27 mouse cellular contexts compared by ENCODE assay signal in genomic region chr4:62856406-62856805, GRCm38 (mm10).
A peak's percentile ranks its signal among the peaks of the same experiment; 100 is the strongest.
DNase-seq lines count a peak whose midpoint lies in the region; ATAC-seq lines count a peak whose summit lies in the region.
"Had no signal": no experiment of that assay in that cellular context is flagged by ENCODE, and none has a peak within 500 bp of the region (broad histone marks: within the 10 kb centered on the region; RNA-seq: fewer than 3 reads in every experiment).

No protein-coding gene starts in this region.

- peak; percentile 31 for DNase-seq in heart, embryonic 10.5 days (ENCODE audit: low spot score)
- no peak for DNase-seq in heart, adult 8-10 months (ENCODE audit: low spot score)
- peak; percentile 21 for DNase-seq in embryo, embryonic 10.5 days (ENCODE audit: low spot score)
- DNase-seq in embryonic facial prominence, embryonic 11.5 days (ENCODE audit: low spot score): peak; percentile 59
- DNase-seq: adrenal gland, postnatal 10 days; adrenal gland, postnatal 36 days; B cell, adult 2 months; cerebellum, adult 11 months; cerebellum, adult 9-11 months; gastrocnemius, postnatal 10 days; gastrocnemius, postnatal 36 days; heart, adult 2 months; heart, postnatal 10 days; heart, postnatal 36 days; kidney, adult 2 months had no signal

- no peaks in the 10 kb centered on the region for H3K9me3 ChIP-seq in heart, embryonic 10.5 days
- H3K9me3 ChIP-seq in embryonic facial prominence, embryonic 11.5 days (replicated peaks; ENCODE audit: control insufficient read depth, low read length): no peaks in the 10 kb centered on the region
- H3K9me3 ChIP-seq in kidney, embryonic 14.5 days (ENCODE audit: control insufficient read depth, low read length): no peaks in the 10 kb centered on the region
- no peaks in the 10 kb centered on the region for H3K9me3 ChIP-seq in midbrain, embryonic 16.5 days (replicated peaks; ENCODE audit: control insufficient read depth, low read length, poor library complexity, severe bottlenecking)
- H3K9me3 ChIP-seq: embryonic facial prominence, embryonic 13.5 days; forebrain, embryonic 12.5 days; forebrain, embryonic 15.5 days; heart, embryonic 12.5 days; heart, embryonic 15.5 days; hindbrain, embryonic 15.5 days had no signal

- H3K4me3 ChIP-seq in heart, embryonic 10.5 days: no peak overlapping the region
- H3K4me3 ChIP-seq in embryonic facial prominence, embryonic 11.5 days (ENCODE audit: low read depth, low read length): no peak overlapping the region
- H3K4me3 ChIP-seq in kidney, embryonic 14.5 days (ENCODE audit: low read length): no peak overlapping the region
- H3K4me3 ChIP-seq in midbrain, embryonic 16.5 days (ENCODE audit: low read depth, low read length): no peak overlapping the region
- H3K4me3 ChIP-seq: embryonic facial prominence, embryonic 13.5 days; erythroblast, embryonic 14.5 days; forebrain, embryonic 12.5 days; forebrain, embryonic 15.5 days; heart, adult 2 months; heart, embryonic 12.5 days; heart, embryonic 15.5 days; hindbrain, embryonic 15.5 days had no signal

- H3K9ac ChIP-seq in embryonic facial prominence, embryonic 11.5 days (replicated peaks; ENCODE audit: low read length): no peak overlapping the region
- H3K9ac ChIP-seq in kidney, embryonic 14.5 days (ENCODE audit: low read depth, low read length): no peak overlapping the region
- H3K9ac ChIP-seq in midbrain, embryonic 16.5 days (ENCODE audit: low read depth, low read length): no peak overlapping the region
- H3K9ac ChIP-seq: embryonic facial prominence, embryonic 13.5 days; forebrain, embryonic 12.5 days; forebrain, embryonic 15.5 days; heart, embryonic 12.5 days; heart, embryonic 15.5 days; hindbrain, embryonic 15.5 days had no signal

- H3K4me1 ChIP-seq in heart, embryonic 10.5 days: peaks cover 9% of the 10 kb centered on the region; the same call in 1 of the 2 replicates
- H3K4me1 ChIP-seq in embryonic facial prominence, embryonic 11.5 days (ENCODE audit: control insufficient read depth, insufficient read depth, low read length): no peaks in the 10 kb centered on the region
- H3K4me1 ChIP-seq in kidney, embryonic 14.5 days (ENCODE audit: control insufficient read depth, insufficient read depth, low read length): no peaks in the 10 kb centered on the region
- H3K4me1 ChIP-seq in midbrain, embryonic 16.5 days (ENCODE audit: control insufficient read depth, insufficient read depth, low read length): no peaks in the 10 kb centered on the region
- H3K4me1 ChIP-seq: forebrain, embryonic 12.5 days; forebrain, embryonic 15.5 days; hindbrain, embryonic 15.5 days had no signal

- H3K4me2 ChIP-seq in embryonic facial prominence, embryonic 11.5 days (ENCODE audit: low read depth, low read length): no peak overlapping the region
- no peak overlapping the region for H3K4me2 ChIP-seq in kidney, embryonic 14.5 days (replicated peaks; ENCODE audit: low read depth, low read length)
- H3K4me2 ChIP-seq in midbrain, embryonic 16.5 days (ENCODE audit: low read length): no peak overlapping the region
- H3K4me2 ChIP-seq: embryonic facial prominence, embryonic 13.5 days; forebrain, embryonic 12.5 days; forebrain, embryonic 15.5 days; heart, embryonic 12.5 days; heart, embryonic 15.5 days; hindbrain, embryonic 15.5 days had no signal

- peak; percentile 70; the same call in 1 of the 2 replicates for ATAC-seq in embryonic facial prominence, embryonic 11.5 days (replicated peaks; ENCODE audit: insufficient number of reproducible peaks, low FRiP score, low TSS enrichment, low read depth)
- no peak for ATAC-seq in kidney, embryonic 14.5 days (ENCODE audit: low FRiP score, low TSS enrichment)
- ATAC-seq in midbrain, embryonic 16.5 days: no peak
- ATAC-seq: forebrain, embryonic 15.5 days; intestine, postnatal 0 days; Patski had no signal

- no peaks in the 10 kb centered on the region for H3K27me3 ChIP-seq in heart, embryonic 10.5 days (ENCODE audit: insufficient read depth, poor library complexity, severe bottlenecking)
- no peaks in the 10 kb centered on the region for H3K27me3 ChIP-seq in embryonic facial prominence, embryonic 11.5 days (ENCODE audit: control insufficient read depth, insufficient read depth, low read length)
- H3K27me3 ChIP-seq in kidney, embryonic 14.5 days (ENCODE audit: control insufficient read depth, insufficient read depth, low read length): no peaks in the 10 kb centered on the region
- H3K27me3 ChIP-seq in midbrain, embryonic 16.5 days (ENCODE audit: control insufficient read depth, insufficient read depth, low read depth, low read length): no peaks in the 10 kb centered on the region
- H3K27me3 ChIP-seq: forebrain, embryonic 12.5 days; forebrain, embryonic 15.5 days; heart, embryonic 12.5 days; heart, embryonic 15.5 days; hindbrain, embryonic 15.5 days; Patski had no signal

- H3K36me3 ChIP-seq in heart, embryonic 10.5 days: no peaks in the 10 kb centered on the region
- no peaks in the 10 kb centered on the region for H3K36me3 ChIP-seq in embryonic facial prominence, embryonic 11.5 days (replicated peaks; ENCODE audit: control insufficient read depth, insufficient read depth, low read depth, low read length)
- H3K36me3 ChIP-seq in kidney, embryonic 14.5 days (ENCODE audit: control insufficient read depth, insufficient read depth, low read length): no peaks in the 10 kb centered on the region
- no peaks in the 10 kb centered on the region for H3K36me3 ChIP-seq in midbrain, embryonic 16.5 days (ENCODE audit: control insufficient read depth, insufficient read depth, low read length)
- H3K36me3 ChIP-seq: embryonic facial prominence, embryonic 13.5 days; forebrain, embryonic 12.5 days; forebrain, embryonic 15.5 days; G1E; heart, embryonic 12.5 days; heart, embryonic 15.5 days; hindbrain, embryonic 15.5 days had no signal

- 77% methylated on average over 3 of the region's 3 CpGs for WGBS in heart, embryonic 10.5 days
- WGBS in embryonic facial prominence, embryonic 11.5 days: 37% methylated on average over 3 of the region's 3 CpGs
- WGBS in kidney, embryonic 14.5 days: 78% methylated on average over 3 of the region's 3 CpGs
- WGBS in midbrain, embryonic 16.5 days: 66% methylated on average over 3 of the region's 3 CpGs

- no peak overlapping the region for H3K27ac ChIP-seq in heart, embryonic 10.5 days
- no peak overlapping the region for H3K27ac ChIP-seq in embryonic facial prominence, embryonic 11.5 days (replicated peaks; ENCODE audit: low read depth, low read length)
- no peak overlapping the region for H3K27ac ChIP-seq in kidney, embryonic 14.5 days (ENCODE audit: low read depth, low read length)
- H3K27ac ChIP-seq in midbrain, embryonic 16.5 days (ENCODE audit: low read length): no peak overlapping the region
- H3K27ac ChIP-seq: embryonic facial prominence, embryonic 13.5 days; forebrain, embryonic 12.5 days; forebrain, embryonic 15.5 days; heart, adult 2 months; heart, embryonic 15.5 days; hindbrain, embryonic 15.5 days had no signal
